9 mouse cellular contexts compared by ENCODE assay signal in the genomic region with DNA sequence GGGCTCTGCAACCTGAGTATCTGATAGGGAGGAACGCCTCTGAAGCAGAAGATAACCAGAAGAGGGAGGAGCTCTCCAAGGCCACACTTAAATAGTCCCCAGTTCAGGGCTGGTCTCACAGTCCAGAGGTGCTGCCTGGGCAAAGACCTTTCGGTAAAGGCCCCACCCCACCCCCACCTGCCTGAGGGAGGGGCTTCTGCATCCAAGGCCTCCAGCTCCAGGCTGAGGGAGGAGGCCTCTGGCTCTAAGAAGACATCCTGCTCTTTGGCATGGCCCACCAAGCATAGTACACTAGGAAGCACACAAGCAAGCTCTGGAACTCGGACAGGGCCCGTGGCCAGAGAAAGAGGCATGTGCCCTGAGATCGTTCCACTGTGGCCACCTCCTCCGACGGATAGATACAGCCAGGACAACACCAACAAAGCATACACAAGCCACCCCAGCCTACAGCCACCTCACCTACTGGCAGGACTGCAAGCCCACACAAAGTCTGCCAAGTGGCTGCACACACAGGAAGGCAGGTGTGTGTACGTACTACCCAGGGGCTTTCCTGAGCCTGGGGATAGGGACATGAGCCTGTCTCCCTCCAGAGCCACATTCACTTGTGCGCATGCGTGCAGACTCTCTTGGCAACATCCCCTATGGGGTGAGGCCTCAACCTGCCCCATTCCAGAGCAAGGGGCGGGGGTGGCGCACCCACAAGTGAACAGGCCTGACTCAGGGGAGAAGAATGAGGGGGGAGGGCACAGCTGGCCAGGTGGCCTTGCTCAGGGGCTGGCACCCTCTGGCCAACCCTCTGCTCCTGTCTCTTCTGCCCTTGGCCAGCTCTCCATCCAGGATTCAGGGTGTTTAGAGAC. TPM values are rescaled to one million over a fixed set of nuclear protein-coding genes. Genes with fewer than 3 reads are reported as not detected.
A peak's percentile ranks its signal among the peaks of the same experiment; 100 is the strongest.
DNase-seq lines count a peak whose midpoint lies in the region; ATAC-seq and TF ChIP-seq lines count a peak whose summit lies in the region.
"Had no signal": no experiment of that assay in that cellular context is flagged by ENCODE, and none has a peak within 500 bp of the region (broad histone marks: within the 10 kb centered on the region; RNA-seq: fewer than 3 reads in every experiment).

No protein-coding gene starts in this region.

- H3K4me2 ChIP-seq in kidney, embryonic 15.5 days, result no peak overlapping the region
- H3K4me2 ChIP-seq: heart, embryonic 13.5 days had no signal

- no peak for TF ChIP-seq CTCF in ES-Bruce4 (IDR thresholded peaks at IDR 0.05; ENCODE audit: low read depth, low read length)

- peak; percentile 98 for DNase-seq in R1 (ENCODE audit: low read depth, low spot score)
- DNase-seq in lung, postnatal 10 days, result peak; percentile 78
- DNase-seq in spleen, postnatal 10 days (ENCODE audit: low spot score in 2 of 2), result no peak
- DNase-seq in spleen, adult 12 weeks (ENCODE audit: low spot score), result no peak
- DNase-seq in retina, postnatal 1 day, result no peak
- no peak for DNase-seq in MN1 (ENCODE audit: low spot score)

- H3K36me3 ChIP-seq in ES-Bruce4 (ENCODE audit: control insufficient read depth, insufficient read depth, low read length, poor library complexity, severe bottlenecking), result no peaks in the 10 kb centered on the region
- H3K36me3 ChIP-seq in kidney, embryonic 15.5 days, result no peaks in the 10 kb centered on the region
- H3K36me3 ChIP-seq: heart, embryonic 13.5 days had no signal

- H3K4me3 ChIP-seq in ES-Bruce4 (ENCODE audit: low read depth, low read length), result peak overlapping the region; percentile 47
- no peak overlapping the region for H3K4me3 ChIP-seq in kidney, embryonic 15.5 days (replicated peaks)
- H3K4me3 ChIP-seq: heart, embryonic 13.5 days had no signal

- peak overlapping the region; percentile 34 for H3K9ac ChIP-seq in ES-Bruce4 (ENCODE audit: low read depth, poor library complexity, severe bottlenecking)
- H3K9ac ChIP-seq in kidney, embryonic 15.5 days, result no peak overlapping the region
- H3K9ac ChIP-seq: heart, embryonic 13.5 days had no signal

- no peak for TF ChIP-seq POLR2A in ES-Bruce4 (IDR thresholded peaks at IDR 0.05; ENCODE audit: insufficient read depth, low read length)

- peak; percentile 97 for TF ChIP-seq EP300 in ES-Bruce4 (IDR thresholded peaks at IDR 0.05; ENCODE audit: insufficient read depth, low read depth, low read length)

- 47% methylated on average over 12 of the region's 12 CpGs for WGBS in kidney, embryonic 15.5 days

- peak; percentile 16; the same call in 1 of the 2 replicates for ATAC-seq in kidney, embryonic 15.5 days (replicated peaks; ENCODE audit: low FRiP score)

- peak overlapping the region; percentile 94 for H3K27ac ChIP-seq in ES-Bruce4 (ENCODE audit: insufficient read depth, low read length)
- peak overlapping the region; percentile 78 for H3K27ac ChIP-seq in kidney, embryonic 15.5 days
- H3K27ac ChIP-seq: heart, embryonic 13.5 days had no signal

- H3K27me3 ChIP-seq in ES-Bruce4 (ENCODE audit: control insufficient read depth, insufficient read depth, low read length, poor library complexity, severe bottlenecking), result no peaks in the 10 kb centered on the region
- 0 out of 2 replicates have a peak, but pooled peaks cover 3% of the 10 kb centered on the region for H3K27me3 ChIP-seq in kidney, embryonic 15.5 days

- no peaks in the 10 kb centered on the region for H3K9me3 ChIP-seq in ES-Bruce4 (replicated peaks; ENCODE audit: control insufficient read depth, insufficient read depth, low read length, poor library complexity, severe bottlenecking)
- H3K9me3 ChIP-seq in kidney, embryonic 15.5 days (replicated peaks), result no peaks in the 10 kb centered on the region
- H3K9me3 ChIP-seq: heart, embryonic 13.5 days had no signal

- H3K4me1 ChIP-seq in ES-Bruce4 (ENCODE audit: control insufficient read depth, insufficient read depth, low read length), result peaks cover 12% of the 10 kb centered on the region
- H3K4me1 ChIP-seq in kidney, embryonic 15.5 days, result peaks cover 83% of the 10 kb centered on the region

RNA-seq across cellular contexts. Expression of a gene that starts 29.4 kb away (rescaled TPM):
- 50.2 and 55.1 TPM in 2 replicates for polyA plus RNA-seq in ES-Bruce4 (2011; ENCODE audit: insufficient read depth, insufficient read length, low read depth, missing spikeins)
- 8.3 and 9.1 TPM in 2 replicates for polyA plus RNA-seq in kidney, embryonic 15.5 days (2015; fragmentation: Nextera tagmentation; extraction: Ambion mirVana)

RNA-seq across cellular contexts. Expression of a gene that starts 42.3 kb away (rescaled TPM):
- 90.6 and 99.8 TPM in 2 replicates for polyA plus RNA-seq in ES-Bruce4 (2011; ENCODE audit: insufficient read depth, insufficient read length, low read depth, missing spikeins)
- polyA plus RNA-seq in kidney, embryonic 15.5 days (2015; fragmentation: Nextera tagmentation; extraction: Ambion mirVana), result 81.3 and 87.4 TPM in 2 replicates

RNA-seq across cellular contexts. Expression of a gene that starts 42.3 kb away (rescaled TPM):
- polyA plus RNA-seq in ES-Bruce4 (2011; ENCODE audit: insufficient read depth, insufficient read length, low read depth, missing spikeins), result 80.0 and 83.5 TPM in 2 replicates
- 24.3 and 25.9 TPM in 2 replicates for polyA plus RNA-seq in kidney, embryonic 15.5 days (2015; fragmentation: Nextera tagmentation; extraction: Ambion mirVana)

RNA-seq across cellular contexts. Expression of a gene that starts 55.6 kb away (rescaled TPM):
- 0.87 and 0.90 TPM in 2 replicates for polyA plus RNA-seq in ES-Bruce4 (2011; ENCODE audit: insufficient read depth, insufficient read length, low read depth, missing spikeins)
- 1.1 and 1.6 TPM in 2 replicates for polyA plus RNA-seq in kidney, embryonic 15.5 days (2015; fragmentation: Nextera tagmentation; extraction: Ambion mirVana)

Comparison
In these comparisons a context has a peak if more than half of its experiments do, and no peak if none do; other contexts are left out.
1. DNase-seq: peak in R1 (single experiment) and lung, postnatal 10 days (single experiment); none in spleen, postnatal 10 days (0 of 2), spleen, adult 12 weeks (single experiment), retina, postnatal 1 day (single experiment) and MN1 (single experiment).